Mouse (Mus musculus) gastrocnemius, postnatal 25 days (tissue): ENCODE measurements around the gene Nxt1. TPM values are rescaled to one million over a fixed set of nuclear protein-coding genes. Genes with fewer than 3 reads are reported as not detected.
A peak's percentile ranks its signal among the peaks of the same experiment; 100 is the strongest.

Source experiments
- DNase-seq: peaks from one replicate; pipeline ENCODE4 v3.0.0; 2022
- long read RNA-seq, 2 experiments: library from polyadenylated mRNA; stranded (forward); transcript quantifications; one replicate each; pipeline ENCODE4 v2.0.0; 2021
- total RNA-seq, 2 experiments: library from RNA; stranded (reverse); gene quantifications; 1 replicate in 1 of 2; 2 replicates in 1 of 2; pipeline ENCODE4 v1.2.3; 2021

The Nxt1 gene
- total RNA-seq, result 1 to 10 TPM; 5.3 to 5.6 TPM
- long read RNA-seq, experiment 1, transcript Nxt1-201 (2 exons, 956 nt), result major isoform, 10 of 20 reads
- long read RNA-seq, experiment 1, partial matches to known transcripts, result 10 of 20 reads
- long read RNA-seq, experiment 1, other reads (novel, unspliced or antisense), result 0 of 20 reads
- long read RNA-seq, experiment 2, transcript Nxt1-201 (2 exons, 956 nt), result major isoform, 7 of 17 reads
- long read RNA-seq, experiment 2, partial matches to known transcripts, result 9 of 17 reads
- long read RNA-seq, experiment 2, other reads (novel, unspliced or antisense), result 0 of 17 reads

GRCm38 (mm10) chr2:148672199-148673096, at the start of gene Nxt1:
Nxt1 (plus strand) TSS chr2:148672601.
- DNase-seq, result peak; percentile 98

GRCm38 (mm10) chr2:148623067-148623466, 49.3 kb upstream of the Nxt1 start:
- no peak for DNase-seq

GRCm38 (mm10) chr2:148624484-148624883, 47.9 kb upstream of the Nxt1 start:
- DNase-seq, result no peak

- peak; percentile 69 for DNase-seq
Measured at GRCm38 (mm10) chr2:148627011-148627471, 45.4 kb upstream of the Nxt1 start.

- DNase-seq, result no peak
Measured at GRCm38 (mm10) chr2:148631011-148631410, 41.4 kb upstream of the Nxt1 start.

- DNase-seq, result peak; percentile 60
Measured at GRCm38 (mm10) chr2:148631602-148632001, 40.8 kb upstream of the Nxt1 start.

- no peak for DNase-seq
Measured at GRCm38 (mm10) chr2:148634466-148634865, 37.9 kb upstream of the Nxt1 start.

- no peak for DNase-seq
Measured at GRCm38 (mm10) chr2:148642610-148643370, 29.6 kb upstream of the Nxt1 start.

GRCm38 (mm10) chr2:148644421-148645000, 27.9 kb upstream of the Nxt1 start:
- no peak for DNase-seq

GRCm38 (mm10) chr2:148650587-148651357, 21.6 kb upstream of the Nxt1 start:
- DNase-seq, result no peak

GRCm38 (mm10) chr2:148654961-148655360, 17.4 kb upstream of the Nxt1 start:
- peak; percentile 14 for DNase-seq

- DNase-seq, result no peak
Measured at GRCm38 (mm10) chr2:148663458-148663857, 8.9 kb upstream of the Nxt1 start.

- peak; percentile 11 for DNase-seq
Measured at GRCm38 (mm10) chr2:148677801-148678200, 5.4 kb downstream of the Nxt1 start.

GRCm38 (mm10) chr2:148679346-148679745, 6.9 kb downstream of the Nxt1 start:
- peak; percentile 76 for DNase-seq

- peak; percentile 99 for DNase-seq
Measured at GRCm38 (mm10) chr2:148680775-148681291, 8.4 kb downstream of the Nxt1 start, which contains the start of gene Gzf1. Gzf1 (plus strand) TSS chr2:148681023.

- peak; percentile 50 for DNase-seq
Measured at GRCm38 (mm10) chr2:148681461-148681891, 9.1 kb downstream of the Nxt1 start.

GRCm38 (mm10) chr2:148683031-148683430, 10.6 kb downstream of the Nxt1 start:
- no peak for DNase-seq

- no peak for DNase-seq
Measured at GRCm38 (mm10) chr2:148684972-148685371, 12.6 kb downstream of the Nxt1 start.

- DNase-seq, result no peak
Measured at GRCm38 (mm10) chr2:148685709-148686108, 13.3 kb downstream of the Nxt1 start.

GRCm38 (mm10) chr2:148686862-148687261, 14.5 kb downstream of the Nxt1 start:
- DNase-seq, result no peak

- DNase-seq, result no peak
Measured at GRCm38 (mm10) chr2:148687971-148688370, 15.6 kb downstream of the Nxt1 start.
